Mouse (Mus musculus) CH12.LX (cell line): ENCODE results near the gene Cacna1h. TPM values are rescaled to one million over a fixed set of nuclear protein-coding genes. Genes with fewer than 3 reads are reported as not detected.

ENCODE experiments used
- DNase-seq: peaks from one replicate; pipeline ENCODE4 v3.0.0-alpha.2; 2013; ENCODE audit errors: extremely low read depth
- H3K27ac ChIP-seq: 2 replicates; pipeline ENCODE4 v1.5.1; 2012; ENCODE audit warnings: low read depth, mild to moderate bottlenecking, control low read depth, moderate library complexity; ENCODE audit not compliant: insufficient read depth
- H3K27me3 ChIP-seq: replicated peaks from 2 replicates; pipeline ENCODE3; 2012; ENCODE audit warnings: inconsistent platforms
- H3K36me3 ChIP-seq, 2 experiments: replicated peaks in 1 of 2; 2 replicates each; pipeline versions ENCODE3 to v1.6.1; 2012; ENCODE audit warnings: inconsistent platforms in 1 of 2, low read length in 1 of 2, mild to moderate bottlenecking in 1 of 2, mixed read lengths in 1 of 2, moderate library complexity in 1 of 2; ENCODE audit not compliant: control insufficient read depth in 1 of 2, insufficient read depth in 1 of 2
- H3K4me1 ChIP-seq, 2 experiments: 2 replicates each; pipeline ENCODE4 v1.6.1; 2012; ENCODE audit warnings: inconsistent platforms in 1 of 2, moderate library complexity in 1 of 2; ENCODE audit not compliant: insufficient read depth in 2 of 2, control insufficient read depth in 1 of 2
- H3K4me2 ChIP-seq: 2 replicates; pipeline ENCODE4 v1.6.1; 2012; ENCODE audit warnings: low read depth, mild to moderate bottlenecking, control low read depth; ENCODE audit not compliant: poor library complexity, insufficient read depth, severe bottlenecking
- H3K4me3 ChIP-seq, 3 experiments: fragments of 150-350 bp in 1 of 3; sonication (generic) in 1 of 3; replicated peaks in 1 of 3; 2 replicates each; pipeline versions ENCODE3 to v1.5.1; 2011 to 2012; ENCODE audit warnings: low read depth in 2 of 3, low read length in 2 of 3, mild to moderate bottlenecking in 2 of 3, moderate library complexity in 2 of 3, control low read depth in 1 of 3, improper control_type of control experiment in 1 of 3, inconsistent platforms in 1 of 3, mixed read lengths in 1 of 3; ENCODE audit not compliant: poor library complexity in 1 of 3
- H3K79me2 ChIP-seq: replicated peaks from 2 replicates; pipeline ENCODE4 v1.6.1; 2012; ENCODE audit warnings: mild to moderate bottlenecking, moderate library complexity; ENCODE audit not compliant: control insufficient read depth, poor library complexity, insufficient read depth, severe bottlenecking; ENCODE audit errors: extremely low read depth
- H3K9ac ChIP-seq: 2 replicates; pipeline ENCODE4 v1.6.1; 2012; ENCODE audit warnings: low read depth, mild to moderate bottlenecking, control low read depth, moderate library complexity; ENCODE audit not compliant: insufficient read depth
- H3K9me3 ChIP-seq: replicated peaks from 2 replicates; pipeline ENCODE3; 2012; ENCODE audit warnings: low read length, inconsistent platforms, mixed read lengths
- BHLHE40 ChIP-seq: IDR thresholded peaks from 2 replicates; pipeline ENCODE4 v1.6.1; 2011; ENCODE audit warnings: mild to moderate bottlenecking, low read depth, low read length, improper control_type of control experiment
- CHD1 ChIP-seq: IDR thresholded peaks from 2 replicates; pipeline ENCODE4 v1.6.1; 2012; ENCODE audit warnings: low read depth, low read length, improper control_type of control experiment, inconsistent platforms
- CTCF ChIP-seq, 2 experiments: IDR thresholded peaks in 1 of 2; conservative IDR thresholded peaks in 1 of 2; 2 replicates each; pipeline ENCODE4 v1.5.1; 2011 to 2012; ENCODE audit warnings: low read depth in 2 of 2, low read length in 2 of 2, improper control_type of control experiment in 1 of 2, inconsistent platforms in 1 of 2, mild to moderate bottlenecking in 1 of 2, moderate library complexity in 1 of 2
- ELF1 ChIP-seq: IDR thresholded peaks from 2 replicates; pipeline ENCODE4 v1.6.1; 2014; ENCODE audit warnings: low read depth, mild to moderate bottlenecking, inconsistent platforms, low read length, improper control_type of control experiment
- EP300 ChIP-seq: IDR thresholded peaks from 2 replicates; pipeline ENCODE4 v1.6.1; 2011; ENCODE audit warnings: low read length, improper control_type of control experiment
- GABPA ChIP-seq: IDR thresholded peaks from 2 replicates; pipeline ENCODE4 v1.6.1; 2012; ENCODE audit warnings: low read depth, low read length, improper control_type of control experiment, inconsistent platforms; ENCODE audit not compliant: insufficient replicate concordance
- HCFC1 ChIP-seq: IDR thresholded peaks from 2 replicates; pipeline ENCODE4 v1.6.1; 2012; ENCODE audit warnings: low read depth, mild to moderate bottlenecking, inconsistent platforms, low read length, improper control_type of control experiment
- IRF4 ChIP-seq: IDR thresholded peaks from 2 replicates; pipeline ENCODE4 v1.6.1; 2014; ENCODE audit warnings: low read depth, mild to moderate bottlenecking, inconsistent platforms, low read length, improper control_type of control experiment
- KAT2A ChIP-seq: IDR thresholded peaks from 2 replicates; pipeline ENCODE4 v1.6.1; 2012; ENCODE audit warnings: low read length, improper control_type of control experiment, inconsistent platforms; ENCODE audit not compliant: insufficient replicate concordance
- MAFK ChIP-seq: IDR thresholded peaks from 2 replicates; pipeline ENCODE4 v1.6.1; 2011; ENCODE audit warnings: low read length, improper control_type of control experiment; ENCODE audit not compliant: insufficient replicate concordance
- MEF2A ChIP-seq: IDR thresholded peaks from 2 replicates; pipeline ENCODE4 v1.6.1; 2014; ENCODE audit warnings: low read depth, mild to moderate bottlenecking, inconsistent platforms, low read length, improper control_type of control experiment, borderline replicate concordance
- NELFE ChIP-seq: IDR thresholded peaks from 2 replicates; pipeline ENCODE4 v1.6.1; 2011; ENCODE audit warnings: low read depth, low read length, improper control_type of control experiment
- NRF1 ChIP-seq: IDR thresholded peaks from 2 replicates; pipeline ENCODE4 v1.6.1; 2014; ENCODE audit warnings: low read depth, mild to moderate bottlenecking, inconsistent platforms, low read length, improper control_type of control experiment, moderate library complexity
- PAX5 ChIP-seq: IDR thresholded peaks from 2 replicates; pipeline ENCODE4 v1.6.1; 2012; ENCODE audit warnings: low read length, inconsistent platforms, mixed read lengths
- SMC3 ChIP-seq: IDR thresholded peaks from 2 replicates; pipeline ENCODE4 v1.6.1; 2011; ENCODE audit warnings: low read depth, low read length, improper control_type of control experiment
- TBP ChIP-seq: conservative IDR thresholded peaks from 2 replicates; pipeline ENCODE4 v1.6.1; 2011; ENCODE audit warnings: low read depth, low read length, improper control_type of control experiment
- ZKSCAN1 ChIP-seq: IDR thresholded peaks from 2 replicates; pipeline ENCODE4 v1.6.1; 2012; ENCODE audit warnings: low read depth, inconsistent platforms, low read length, improper control_type of control experiment, borderline replicate concordance
- ZNF384 ChIP-seq: IDR thresholded peaks from 2 replicates; pipeline ENCODE4 v1.6.1; 2012; ENCODE audit warnings: low read depth, low read length, improper control_type of control experiment, inconsistent platforms
- dilution Hi-C: fragments of 300-500 bp; cut with MboI; formaldehyde crosslinking; loops from 2 replicates; pipeline ENCODE4 v1.14.3; 2020; ENCODE audit warnings: low sequenced_read_pairs; ENCODE audit not compliant: extremely low pct_unique_long_range_greater_than_20kb, extremely low pct_ligation_motif_present
- in situ Hi-C: fragments of 300-500 bp; cut with MboI; formaldehyde crosslinking; loops from 3 replicates; pipeline ENCODE4 v1.14.3; 2019; ENCODE audit warnings: low sequenced_read_pairs, low pct_ligation_motif_present, low pct_unique_long_range_greater_than_20kb, mixed read lengths
- polyA plus RNA-seq: library from polyadenylated mRNA; unstranded; fragments of >175 nt; gene quantifications from 2 replicates; pipeline ENCODE4 v1.2.1, GENCODE M21; 2012; ENCODE audit warnings: low read depth; ENCODE audit not compliant: insufficient read length
- total RNA-seq, 2 experiments: library from RNA; depleted of rRNA; stranded (reverse); fragments of 300-350 nt in 1 of 2; fragments of >200 nt in 1 of 2; gene quantifications; 2 replicates each; pipeline ENCODE4 v1.2.3; 2012 to 2014

Gene Cacna1h
- total and polyA plus RNA-seq, 3 experiments, result 0.04 to 0.21 (median 0.21) TPM

GRCm38 (mm10) chr17:25401491-25401890, 32.1 kb downstream of the Cacna1h start:
- peaks cover 70% of the 10 kb centered on the region for H3K27me3 ChIP-seq
- in situ Hi-C loops, result loop anchor here (5.0 kb wide), 1 partner anchor 71 kb away; no protein-coding TSS in a partner anchor
- TF ChIP-seq ZKSCAN1 (no peak), PAX5 (no peak), GABPA (no peak), SMC3 (no peak), TBP (no peak), MAFK (no peak), NELFE (no peak)
- TF ChIP-seq, all 38 proteins: peak for 0

GRCm38 (mm10) chr17:25400443-25400842, 33.1 kb downstream of the Cacna1h start:
- Histone ChIP-seq H3K27me3 (peaks cover 71% of the 10 kb centered on the region), H3K36me3 (no peaks in the 10 kb centered on the region), H3K4me2 (no peak overlapping the region), H3K4me1 (no peaks in the 10 kb centered on the region), H3K27ac (no peak overlapping the region), H3K9ac (no peak overlapping the region), H3K9me3 (no peaks in the 10 kb centered on the region), H3K4me3 (no peak overlapping the region), H3K79me2 (no peaks in the 10 kb centered on the region)
- TF ChIP-seq IRF4 (no peak), TBP (no peak), EP300 (no peak), KAT2A (no peak), CTCF (conservative IDR thresholded peaks at IDR 0.05 in 1 of 2, IDR thresholded peaks at IDR 0.05 in 1 of 2; ENCODE audit: low read depth in 2 of 2, low read length in 2 of 2) (no peak), NRF1 (no peak), BHLHE40 (no peak), HCFC1 (no peak), ELF1 (no peak), CHD1 (no peak), ZNF384 (no peak), MEF2A (no peak)
- in situ Hi-C loops, result loop anchor here (5.0 kb wide), 1 partner anchor 72 kb away; no protein-coding TSS in a partner anchor
- DNase-seq, result peak; percentile 10
- dilution Hi-C loops, result no loop called here

More at GRCm38 (mm10) chr17:25401491-25401890, 32.1 kb downstream of the Cacna1h start:
- Histone ChIP-seq H3K36me3 (no peaks in the 10 kb centered on the region), H3K4me3 (no peak overlapping the region), H3K79me2 (no peaks in the 10 kb centered on the region), H3K9me3 (no peaks in the 10 kb centered on the region), H3K27ac (no peak overlapping the region), H3K4me1 (no peaks in the 10 kb centered on the region), H3K9ac (no peak overlapping the region), H3K4me2 (no peak overlapping the region)
- no peak for DNase-seq
- dilution Hi-C loops, result no loop called here
